Mouse (Mus musculus) lung, embryonic 16.5 days (tissue): ENCODE data around the gene Gm49661. TPM values are rescaled to one million over a fixed set of nuclear protein-coding genes. Genes with fewer than 3 reads are reported as not detected.
A peak's percentile ranks its signal among the peaks of the same experiment; 100 is the strongest.

Experiments
- ATAC-seq: fragments of 200-750 bp; cut with Nextera tagmentation; 2 replicates; pipeline ENCODE4 v1.8.0; 2017; ENCODE audit warnings: low read depth, mild to moderate bottlenecking, moderate library complexity
- H3K27ac ChIP-seq: fragments of 300-500 bp; sonication (generic); 2 replicates; pipeline ENCODE4 v1.5.1; 2014; ENCODE audit warnings: mild to moderate bottlenecking, control low read depth, low read length
- H3K27me3 ChIP-seq: fragments of 300-500 bp; sonication (generic); 2 replicates; pipeline ENCODE4 v1.6.1; 2014; ENCODE audit warnings: low read depth, low read length, mixed read lengths; ENCODE audit not compliant: control insufficient read depth, insufficient read depth
- H3K36me3 ChIP-seq: fragments of 300-500 bp; sonication (generic); 2 replicates; pipeline ENCODE4 v1.6.1; 2014; ENCODE audit warnings: low read length; ENCODE audit not compliant: control insufficient read depth, insufficient read depth
- H3K4me1 ChIP-seq: fragments of 300-500 bp; sonication (generic); replicated peaks from 2 replicates; pipeline ENCODE4 v1.6.1; 2014; ENCODE audit warnings: low read length, mixed read lengths; ENCODE audit not compliant: control insufficient read depth, insufficient read depth
- H3K4me2 ChIP-seq: fragments of 300-500 bp; sonication (generic); 2 replicates; pipeline ENCODE4 v1.6.1; 2014; ENCODE audit warnings: low read depth, low read length, control low read depth
- H3K4me3 ChIP-seq: fragments of 300-500 bp; sonication (generic); 2 replicates; pipeline ENCODE4 v1.5.1; 2014; ENCODE audit warnings: mild to moderate bottlenecking, low read length, control low read depth
- H3K9ac ChIP-seq: fragments of 300-500 bp; sonication (generic); 2 replicates; pipeline ENCODE4 v1.6.1; 2014; ENCODE audit warnings: low read length, control low read depth
- H3K9me3 ChIP-seq: fragments of 300-500 bp; sonication (generic); 2 replicates; pipeline ENCODE4 v1.6.1; 2016; ENCODE audit warnings: low read length; ENCODE audit not compliant: control insufficient read depth
- WGBS: fragments of 180-500 bp; shearing (Covaris S2); extraction: QIAGEN DNeasy Blood & Tissue Kit; methylation state at CpG from one replicate; pipeline ENCODE4 v1.1.7; 2014; 5-methylcytosine and 5-hydroxymethylcytosine counted together
- polyA plus RNA-seq: library from polyadenylated mRNA; unstranded; fragments of >200 nt; fragmentation: Nextera tagmentation; extraction: Ambion mirVana; gene quantifications from 2 replicates; pipeline ENCODE4 v1.2.1, GENCODE M21; 2015

Gene Gm49661
- not detected in 2 replicates for polyA plus RNA-seq

GRCm38 (mm10) chr8:84969241-84970134 lies at the start of gene Gm49661, which contains the start of the genes Prdx2 and Rnaseh2a:
Gm49661 (minus strand) TSS chr8:84969433.
Prdx2 (plus strand) TSS chr8:84969587.
Rnaseh2a (minus strand) TSS chr8:84969767.
- peak within 1 kb of the TSS; percentile 78 for H3K4me2 ChIP-seq
- no peaks in the 10 kb centered on the region for H3K9me3 ChIP-seq
- peak within 1 kb of the TSS; percentile 80 for H3K4me3 ChIP-seq
- peaks cover 18% of the 10 kb centered on the region for H3K36me3 ChIP-seq
- peak within 1 kb of the TSS; percentile 89 for H3K27ac ChIP-seq
- H3K4me1 ChIP-seq, result peaks cover 29% of the 10 kb centered on the region
- ATAC-seq, result peak; percentile 76
- H3K9ac ChIP-seq, result peak within 1 kb of the TSS; percentile 85
- no peaks in the 10 kb centered on the region for H3K27me3 ChIP-seq
- WGBS, result under 1% methylated on average over 52 of the region's 56 CpGs

GRCm38 (mm10) chr8:85017209-85017608 lies 48.0 kb upstream of the Gm49661 start:
- no peak overlapping the region for H3K27ac ChIP-seq
- H3K4me1 ChIP-seq, result no peaks in the 10 kb centered on the region
- peaks cover 13% of the 10 kb centered on the region for H3K27me3 ChIP-seq
- 46% methylated on average over 5 of the region's 5 CpGs for WGBS
- H3K4me2 ChIP-seq, result no peak overlapping the region
- no peak for ATAC-seq
- no peaks in the 10 kb centered on the region for H3K9me3 ChIP-seq
- no peak overlapping the region for H3K9ac ChIP-seq
- H3K36me3 ChIP-seq, result peaks cover 16% of the 10 kb centered on the region
- no peak overlapping the region for H3K4me3 ChIP-seq

GRCm38 (mm10) chr8:85016724-85017123 lies 47.5 kb upstream of the Gm49661 start:
- WGBS, result 56% methylated on average over 10 of the region's 10 CpGs
- Histone ChIP-seq H3K4me1 (no peaks in the 10 kb centered on the region), H3K9ac (no peak overlapping the region), H3K4me2 (no peak overlapping the region), H3K36me3 (peaks cover 16% of the 10 kb centered on the region), H3K27me3 (peaks cover 14% of the 10 kb centered on the region), H3K27ac (no peak overlapping the region), H3K4me3 (no peak overlapping the region), H3K9me3 (no peaks in the 10 kb centered on the region)
- ATAC-seq, result no peak

- H3K9me3 ChIP-seq, result no peaks in the 10 kb centered on the region
- H3K4me1 ChIP-seq, result no peaks in the 10 kb centered on the region
- H3K36me3 ChIP-seq, result peaks cover 16% of the 10 kb centered on the region
- peaks cover 27% of the 10 kb centered on the region for H3K27me3 ChIP-seq
- H3K4me2 ChIP-seq, result peak within 1 kb of the TSS; percentile 57
- no peak for ATAC-seq
- H3K27ac ChIP-seq, result no peak within 1 kb of the TSS
- H3K9ac ChIP-seq, result peak within 1 kb of the TSS; percentile 13; the same call in 1 of the 2 replicates
- peak within 1 kb of the TSS; percentile 32 for H3K4me3 ChIP-seq
- WGBS, result 58% methylated on average over 2 of the region's 2 CpGs
Observed at GRCm38 (mm10) chr8:85014431-85014830, 45.2 kb upstream of the Gm49661 start, which contains the start of gene Best2. Best2 (minus strand) TSS chr8:85014531.

GRCm38 (mm10) chr8:85013230-85013840 lies 44.1 kb upstream of the Gm49661 start:
- ATAC-seq, result peak; percentile 56
- 3% methylated on average over 26 of the region's 26 CpGs for WGBS
- peaks cover 33% of the 10 kb centered on the region for H3K27me3 ChIP-seq
- H3K9ac ChIP-seq, result peak overlapping the region; percentile 13; the same call in 1 of the 2 replicates
- no peaks in the 10 kb centered on the region for H3K4me1 ChIP-seq
- peak overlapping the region; percentile 57 for H3K4me2 ChIP-seq
- peak overlapping the region; percentile 32 for H3K4me3 ChIP-seq
- no peaks in the 10 kb centered on the region for H3K9me3 ChIP-seq
- no peak overlapping the region for H3K27ac ChIP-seq
- H3K36me3 ChIP-seq, result peaks cover 7% of the 10 kb centered on the region; the same call in 1 of the 2 replicates

GRCm38 (mm10) chr8:85011242-85011641 lies 42.0 kb upstream of the Gm49661 start:
- no peaks in the 10 kb centered on the region for H3K36me3 ChIP-seq
- H3K27me3 ChIP-seq, result peaks cover 44% of the 10 kb centered on the region
- no peaks in the 10 kb centered on the region for H3K4me1 ChIP-seq
- WGBS, result 12% methylated on average over 28 of the region's 28 CpGs
- H3K9me3 ChIP-seq, result no peaks in the 10 kb centered on the region
- H3K27ac ChIP-seq, result no peak overlapping the region
- ATAC-seq, result 0 out of 2 replicates have a peak, but pooled peaks have one; percentile 13
- H3K9ac ChIP-seq, result no peak overlapping the region
- no peak overlapping the region for H3K4me2 ChIP-seq
- no peak overlapping the region for H3K4me3 ChIP-seq

- H3K4me3 ChIP-seq, result no peak overlapping the region
Observed at GRCm38 (mm10) chr8:85007686-85008085, 38.5 kb upstream of the Gm49661 start.

GRCm38 (mm10) chr8:84997649-84998295 lies 28.5 kb upstream of the Gm49661 start:
- H3K27me3 ChIP-seq, result no peaks in the 10 kb centered on the region; the same call in 1 of the 2 replicates
- no peak overlapping the region for H3K27ac ChIP-seq
- peak; percentile 65 for ATAC-seq
- 0 out of 2 replicates have a peak overlapping the region, but pooled peaks have one; percentile 4 for H3K4me2 ChIP-seq
- H3K36me3 ChIP-seq, result no peaks in the 10 kb centered on the region
- 10% methylated on average over 19 of the region's 19 CpGs for WGBS
- no peaks in the 10 kb centered on the region for H3K9me3 ChIP-seq
- H3K4me1 ChIP-seq, result no peaks in the 10 kb centered on the region
- H3K4me3 ChIP-seq, result no peak overlapping the region
- peak overlapping the region; percentile 42; the same call in 1 of the 2 replicates for H3K9ac ChIP-seq

More at GRCm38 (mm10) chr8:85007686-85008085, 38.5 kb upstream of the Gm49661 start:
- Histone ChIP-seq H3K9me3 (no peaks in the 10 kb centered on the region), H3K27ac (no peak overlapping the region), H3K36me3 (no peaks in the 10 kb centered on the region), H3K4me2 (no peak overlapping the region), H3K27me3 (peaks cover 35% of the 10 kb centered on the region), H3K9ac (no peak overlapping the region), H3K4me1 (no peaks in the 10 kb centered on the region)
- no peak for ATAC-seq
- WGBS, result 12% methylated on average over 25 of the region's 25 CpGs
